Mouse (Mus musculus): ENCODE measurements around the gene Dcps. TPM values are rescaled to one million over a fixed set of nuclear protein-coding genes. Genes with fewer than 3 reads are reported as not detected.

Dcps gene
- total and polyA plus RNA-seq, 2 experiments from 2014 or later, result 48.5 to 55.3 TPM

DNA sequence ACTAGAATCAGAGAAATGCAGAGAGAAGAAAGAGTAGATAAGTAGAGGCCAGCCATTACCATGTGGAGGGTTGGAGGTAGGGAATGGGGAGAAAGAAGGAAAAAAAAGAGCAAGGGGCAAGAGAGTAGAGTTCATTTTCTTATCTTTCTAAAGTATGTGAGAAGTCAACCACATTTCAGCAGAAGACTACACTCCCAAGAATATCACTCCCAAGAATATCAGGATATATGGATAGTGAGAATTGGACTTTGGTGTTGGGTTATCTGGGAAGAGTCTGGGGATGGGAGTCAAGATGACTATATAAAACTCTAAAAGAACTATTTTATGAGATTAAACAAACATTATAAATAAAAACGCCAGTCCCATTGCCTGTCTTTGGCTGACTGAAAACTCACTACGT lies 83.0 kb downstream of the Dcps start:
- H3K9ac ChIP-seq (replicated peaks; ENCODE audit: low read length), result no peak overlapping the region
- H3K4me1 ChIP-seq (ENCODE audit: insufficient read depth, low read length), result no peaks in the 10 kb centered on the region
- H3K4me3 ChIP-seq (ENCODE audit: low read length), result no peak overlapping the region
- WGBS, result 94% methylated on average over 2 of the region's 2 CpGs
- DNase-seq (ENCODE audit: low spot score), result no peak
- no peak overlapping the region for H3K4me2 ChIP-seq (ENCODE audit: low read depth, low read length)
- H3K27me3 ChIP-seq (ENCODE audit: insufficient read depth, low read length), result no peaks in the 10 kb centered on the region
- H3K36me3 ChIP-seq (ENCODE audit: insufficient read depth, low read length), result no peaks in the 10 kb centered on the region
- TF ChIP-seq CTCF (IDR thresholded peaks at IDR 0.05; ENCODE audit: low read depth), result no peak
- no peak overlapping the region for H3K27ac ChIP-seq
- no peak for ATAC-seq
- H3K9me3 ChIP-seq (ENCODE audit: low read length), result no peaks in the 10 kb centered on the region

Other genes with a start within 250 kb of the Dcps start
- 17.5 and 31.4 TPM in 2 replicates for gene St3gal4, start 56.8 kb downstream of the Dcps start, total RNA-seq (2014; rRNA removed)
- gene St3gal4, start 56.8 kb downstream of the Dcps start, polyA plus RNA-seq (2015; fragmentation: Nextera tagmentation; extraction: Ambion mirVana), result 16.4 and 16.9 TPM in 2 replicates
- gene Srpr, start 24.1 kb upstream of the Dcps start, total RNA-seq (2014; rRNA removed), result 35.5 and 40.5 TPM in 2 replicates
- 62.9 and 66.3 TPM in 2 replicates for gene Srpr, start 24.1 kb upstream of the Dcps start, polyA plus RNA-seq (2015; fragmentation: Nextera tagmentation; extraction: Ambion mirVana)
- gene Tirap, start 24.2 kb upstream of the Dcps start, total RNA-seq (2014; rRNA removed), result 2.8 and 3.4 TPM in 2 replicates
- gene Tirap, start 24.2 kb upstream of the Dcps start, polyA plus RNA-seq (2015; fragmentation: Nextera tagmentation; extraction: Ambion mirVana), result 3.1 and 3.4 TPM in 2 replicates
- 31.4 and 38.2 TPM in 2 replicates for gene Foxred1, start 35.0 kb upstream of the Dcps start, total RNA-seq (2014; rRNA removed)
- gene Foxred1, start 35.0 kb upstream of the Dcps start, polyA plus RNA-seq (2015; fragmentation: Nextera tagmentation; extraction: Ambion mirVana), result 44.7 and 47.5 TPM in 2 replicates
- 15.6 and 18.5 TPM in 2 replicates for gene Fam118b, start 91.7 kb upstream of the Dcps start, total RNA-seq (2014; rRNA removed)
- gene Fam118b, start 91.7 kb upstream of the Dcps start, polyA plus RNA-seq (2015; fragmentation: Nextera tagmentation; extraction: Ambion mirVana), result 34.6 and 34.7 TPM in 2 replicates
- 7.5 and 11.3 TPM in 2 replicates for gene Rpusd4, start 91.8 kb upstream of the Dcps start, total RNA-seq (2014; rRNA removed)
- 10.8 and 13.1 TPM in 2 replicates for gene Rpusd4, start 91.8 kb upstream of the Dcps start, polyA plus RNA-seq (2015; fragmentation: Nextera tagmentation; extraction: Ambion mirVana)
- gene Cdon, start 245.1 kb upstream of the Dcps start, total RNA-seq (2014; rRNA removed), result 10.6 and 11.1 TPM in 2 replicates
- gene Cdon, start 245.1 kb upstream of the Dcps start, polyA plus RNA-seq (2015; fragmentation: Nextera tagmentation; extraction: Ambion mirVana), result 1.0 and 1.7 TPM in 2 replicates

Data from hindbrain, postnatal 0 days (tissue).